Mouse (Mus musculus) kidney, adult 9 months (tissue): ENCODE data around the gene Ltb4r1.
A peak's percentile ranks its signal among the peaks of the same experiment; 100 is the strongest.

Experiments
- DNase-seq: peaks from one replicate; pipeline ENCODE4 v3.0.0; 2022

Gene Ltb4r1

DNA sequence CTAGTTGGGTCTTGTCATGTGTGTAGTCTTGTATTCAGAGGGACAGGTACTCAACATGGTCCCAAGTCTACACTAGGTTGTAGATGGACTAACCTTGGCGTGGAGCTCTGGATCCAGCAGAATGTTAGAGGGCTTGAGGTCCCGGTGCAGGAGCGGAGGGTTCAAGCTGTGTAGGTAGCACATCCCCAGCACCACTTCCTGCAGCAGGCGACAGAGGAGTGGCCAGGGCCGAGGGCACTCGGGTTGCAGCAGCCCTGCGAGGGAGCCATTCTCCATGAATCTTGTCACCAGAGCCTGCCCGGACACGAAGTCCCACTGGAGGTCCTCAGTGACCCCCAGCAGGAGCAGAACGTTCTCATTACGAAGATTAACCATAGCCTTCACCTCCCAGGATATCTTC, 22.0 kb downstream of the Ltb4r1 start:
- DNase-seq: peak; percentile 0

DNA sequence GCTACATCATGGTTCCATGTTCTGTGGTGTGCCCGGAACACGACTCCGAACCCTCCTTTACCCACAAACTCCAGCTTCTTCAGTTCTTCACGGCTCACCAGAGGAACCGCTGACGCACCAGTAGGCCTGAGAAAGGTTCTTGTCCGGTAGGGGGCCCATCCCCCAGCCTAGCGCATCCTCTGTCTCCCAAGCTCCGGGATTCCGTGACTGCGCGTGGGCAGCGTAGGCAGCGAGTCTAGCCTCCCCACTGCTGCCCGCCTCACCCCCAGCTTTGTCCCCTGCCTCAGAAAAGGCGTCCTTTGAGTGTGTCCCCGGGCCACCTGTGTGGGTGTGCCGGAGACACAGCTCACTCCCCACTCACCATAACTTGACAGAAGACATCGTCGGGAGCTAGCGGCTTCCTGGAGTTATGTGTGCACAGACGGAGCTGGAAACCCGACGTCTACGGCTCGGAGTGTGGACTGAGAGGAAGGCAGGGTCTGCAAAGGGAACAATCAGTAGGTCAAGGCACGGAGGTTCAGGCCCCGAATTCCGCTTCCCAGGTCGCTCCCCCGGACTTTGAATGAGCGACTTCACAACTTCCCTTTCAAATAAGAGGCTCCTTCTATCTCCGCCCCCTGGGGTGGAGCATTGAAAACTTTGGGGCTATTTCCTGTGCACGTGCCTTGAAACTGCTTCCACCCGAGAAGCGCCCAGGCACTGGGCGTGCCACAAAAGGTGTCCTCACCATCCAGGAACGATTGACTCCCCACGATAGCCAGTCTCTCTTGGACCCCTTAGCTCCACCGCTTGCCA, 22.7 kb downstream of the Ltb4r1 start, which contains the start of gene Ripk3:
Gene Ripk3 (minus strand): TSS at position 610 of the 795 bp plus-strand sequence.
- peak; percentile 33 for DNase-seq

DNA sequence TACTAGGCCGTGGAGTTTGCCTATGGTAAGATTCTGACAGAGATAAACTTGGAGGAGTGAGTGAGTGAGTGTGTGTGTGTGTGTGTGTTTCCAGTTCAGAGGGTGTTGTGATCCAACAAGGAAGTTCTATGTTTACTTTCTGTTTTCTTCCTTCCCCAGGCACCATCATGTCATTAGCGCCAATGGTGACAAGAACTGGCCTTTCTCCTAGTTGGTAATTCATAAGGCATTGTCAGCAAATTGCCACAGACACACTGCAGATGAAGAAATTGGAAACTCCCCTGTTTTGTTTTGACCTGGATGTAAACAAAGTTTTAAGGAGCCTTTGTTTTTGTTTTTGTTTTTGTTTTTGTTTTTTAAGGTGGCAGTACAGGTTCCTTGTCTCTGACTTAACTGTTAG, 27.7 kb downstream of the Ltb4r1 start:
- DNase-seq: no peak

DNA sequence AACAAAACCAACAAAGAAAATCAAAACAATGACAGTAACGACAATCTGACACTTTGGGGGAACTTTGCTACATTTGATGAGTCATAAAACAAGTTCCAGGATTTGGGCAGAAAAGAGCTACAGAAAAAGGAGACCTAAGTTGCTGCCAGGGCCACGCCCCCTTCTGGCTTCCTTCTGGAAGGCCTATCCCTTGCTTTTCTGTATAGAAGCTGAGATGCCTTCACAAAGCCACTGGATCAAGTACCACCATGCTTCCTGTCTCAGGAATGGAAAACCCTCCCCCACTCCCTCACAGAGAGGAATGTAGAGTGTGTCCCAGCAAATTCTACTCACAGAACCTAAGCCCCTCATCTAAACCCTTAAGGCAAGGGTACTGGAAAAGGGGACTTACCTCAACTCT, 28.2 kb downstream of the Ltb4r1 start:
- DNase-seq: peak; percentile 3

DNA sequence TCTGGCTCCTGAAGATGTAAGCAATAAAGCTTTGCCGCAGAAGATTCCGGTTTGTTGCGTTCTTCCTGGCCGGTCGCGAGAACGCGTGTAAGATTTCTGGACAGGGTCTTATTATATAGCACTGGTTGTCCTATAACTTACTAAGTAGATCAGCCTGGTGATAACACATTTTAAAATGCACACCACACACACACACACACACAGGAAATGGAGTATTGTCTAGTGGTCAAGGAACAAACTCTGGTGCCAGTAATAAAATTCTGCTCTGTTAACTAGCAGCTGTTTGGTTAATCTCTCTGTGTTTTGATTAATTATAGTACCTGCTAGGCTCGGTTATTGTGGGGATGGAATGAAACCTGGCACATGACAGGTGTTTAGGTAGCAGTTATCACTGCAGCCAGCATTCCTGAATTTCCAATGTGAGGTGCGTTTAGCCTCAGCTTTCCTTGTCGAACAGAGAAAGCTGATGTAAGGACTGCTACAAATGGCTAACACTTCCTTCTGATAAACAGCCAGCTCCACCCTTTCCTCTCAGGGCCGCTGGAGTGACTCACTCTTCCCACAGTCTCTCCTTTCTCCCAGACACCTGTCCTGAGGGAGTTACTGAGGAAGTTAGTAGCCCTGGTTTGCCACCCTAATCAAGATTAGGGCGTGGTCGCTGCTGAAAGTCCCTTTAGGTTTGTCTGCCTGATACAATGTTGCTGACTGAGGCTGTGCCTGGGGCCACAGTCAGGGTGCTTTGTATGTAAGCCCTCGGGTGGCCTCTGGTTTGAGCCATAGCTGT, 29.8 kb downstream of the Ltb4r1 start:
- peak; percentile 2 for DNase-seq

DNA sequence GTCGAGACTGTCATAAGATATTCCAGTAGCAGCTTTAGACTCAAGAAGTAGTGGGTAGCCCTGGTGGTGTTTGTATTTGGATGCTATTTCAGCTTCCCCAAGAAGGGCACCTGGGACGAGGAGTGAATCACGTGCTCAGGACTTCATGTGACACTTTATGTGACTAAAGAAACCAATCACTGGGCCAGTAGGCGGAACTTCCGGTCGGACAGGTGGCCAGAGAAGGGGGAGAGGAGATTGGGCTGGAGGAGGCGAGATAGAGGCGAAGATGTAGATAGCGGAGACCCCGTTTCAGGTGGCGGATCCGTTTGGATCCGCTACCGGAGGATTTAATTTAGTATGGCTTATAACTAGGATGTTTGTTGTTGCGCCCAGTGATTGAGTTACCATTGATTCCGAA, 49.1 kb downstream of the Ltb4r1 start:
- peak; percentile 90 for DNase-seq

DNA sequence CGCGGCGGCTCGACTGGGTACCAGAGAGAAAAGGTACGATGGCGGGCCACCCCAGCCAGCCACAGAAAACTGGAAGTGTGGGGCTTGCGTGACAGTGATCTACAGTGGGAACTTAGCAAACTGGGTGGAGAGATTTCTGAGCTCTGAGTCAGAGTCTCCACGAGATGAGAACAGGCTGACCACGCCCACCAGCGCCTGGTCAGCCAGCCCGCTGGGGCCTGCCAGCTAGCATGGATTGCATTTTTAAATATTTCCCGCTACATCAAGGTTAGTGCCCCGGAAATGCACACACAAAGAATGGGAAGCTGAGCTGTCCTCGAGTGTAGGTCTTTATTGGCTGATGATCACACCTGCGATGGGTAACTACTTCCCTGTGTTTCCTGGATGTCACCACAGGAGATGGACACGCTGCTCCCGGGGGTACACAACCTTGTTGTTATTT, 49.6 kb downstream of the Ltb4r1 start:
- DNase-seq: peak; percentile 71
